Mouse (Mus musculus) embryonic facial prominence, embryonic 12.5 days (tissue): ENCODE measurements around the gene Kntc1. TPM values are rescaled to one million over a fixed set of nuclear protein-coding genes. Genes with fewer than 3 reads are reported as not detected.

ENCODE experiments used
- polyA plus RNA-seq: library from polyadenylated mRNA; unstranded; fragments of >200 nt; fragmentation: Nextera tagmentation; extraction: Ambion mirVana; gene quantifications from 2 replicates; pipeline ENCODE4 v1.2.1, GENCODE M21; 2016

Kntc1 gene
- polyA plus RNA-seq, 1 experiment from 2014 or later: 40.9 TPM

Other genes starting within 250 kb of the Kntc1 start
- 1.3 and 2.2 TPM in 2 replicates for gene B3gnt4, start 239.3 kb upstream of the Kntc1 start, polyA plus RNA-seq
- gene Diablo, start 225.5 kb upstream of the Kntc1 start, polyA plus RNA-seq: 121 and 125 TPM in 2 replicates
- gene Gm49027, start 224.2 kb upstream of the Kntc1 start, polyA plus RNA-seq: 1.5 and 3.4 TPM in 2 replicates
- 26.8 and 27.4 TPM in 2 replicates for gene Vps33a, start 176.7 kb upstream of the Kntc1 start, polyA plus RNA-seq
- 50.6 and 53.2 TPM in 2 replicates for gene Clip1, start 65.1 kb upstream of the Kntc1 start, polyA plus RNA-seq
- 90.7 and 98.4 TPM in 2 replicates for gene Zcchc8, start 28.6 kb upstream of the Kntc1 start, polyA plus RNA-seq
- 161 and 164 TPM in 2 replicates for gene Rsrc2, start 302 bp upstream of the Kntc1 start, polyA plus RNA-seq
- gene Hcar2, start 115.8 kb downstream of the Kntc1 start, polyA plus RNA-seq: 0.11 and 0.19 TPM in 2 replicates
- gene Hcar1, start 130.3 kb downstream of the Kntc1 start, polyA plus RNA-seq: 0.24 and 0.26 TPM in 2 replicates
- 162 and 169 TPM in 2 replicates for gene Denr, start 157.5 kb downstream of the Kntc1 start, polyA plus RNA-seq
- gene Gm43518, start 177.7 kb downstream of the Kntc1 start, polyA plus RNA-seq: 2.8 and 5.4 TPM in 2 replicates
- gene Ccdc62, start 181.0 kb downstream of the Kntc1 start, polyA plus RNA-seq: 7.1 and 7.8 TPM in 2 replicates
- gene Hip1r, start 223.9 kb downstream of the Kntc1 start, polyA plus RNA-seq: 10.0 and 11.4 TPM in 2 replicates